Mouse (Mus musculus) frontal cortex, postnatal 10 days (tissue): ENCODE results near the gene Slu7.

Experiments
- DNase-seq, 2 experiments: peaks; one replicate each; pipeline ENCODE4 v3.0.0; 2022; ENCODE audit warnings: low spot score in 2 of 2, mixed read lengths in 1 of 2

Gene Slu7

GRCm38 (mm10) chr11:43484652-43485051, 51.1 kb downstream of the Slu7 start:
- no peak for DNase-seq

DNA sequence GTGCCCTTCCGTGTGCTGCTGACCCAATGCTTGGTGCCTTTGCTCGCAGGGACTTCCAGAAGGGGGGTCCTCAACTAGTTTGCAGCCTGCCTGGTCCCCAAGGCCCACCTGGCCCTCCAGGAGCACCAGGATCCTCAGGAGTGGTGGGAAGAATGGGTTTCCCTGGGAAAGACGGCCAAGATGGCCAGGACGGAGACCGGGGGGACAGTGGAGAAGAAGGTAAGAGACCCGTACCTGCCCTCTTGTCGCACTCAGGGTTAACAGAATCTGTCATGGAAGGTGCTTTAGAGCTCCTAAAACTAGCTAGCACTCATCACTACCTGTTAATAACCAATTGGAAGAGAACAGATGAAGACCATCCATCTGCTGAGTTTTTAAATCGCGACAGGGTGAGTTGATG, 52.3 kb downstream of the Slu7 start:
- no peak for DNase-seq

DNA sequence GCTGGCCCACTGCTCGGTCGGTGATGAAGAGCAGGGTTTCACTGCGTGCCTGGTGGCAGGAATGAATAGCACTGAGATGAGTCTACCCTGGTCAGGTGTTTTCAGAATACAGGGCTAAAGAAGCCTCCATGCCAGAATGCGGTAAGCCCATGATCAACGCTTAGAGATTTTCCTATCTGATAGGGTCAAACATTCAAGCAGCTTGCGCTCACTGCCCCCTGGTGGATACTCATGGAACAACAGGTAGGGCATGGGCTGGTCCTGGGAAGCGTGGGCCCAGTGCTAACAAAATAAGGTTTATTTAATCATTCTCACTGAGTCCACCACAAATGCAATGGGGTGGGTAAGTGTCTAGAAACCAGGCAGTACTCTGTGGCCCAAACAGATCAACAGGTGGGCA, 59.1 kb downstream of the Slu7 start:
- peak in 1 of 2 experiments; percentile 68 for DNase-seq

GRCm38 (mm10) chr11:43493815-43494409, 60.4 kb downstream of the Slu7 start:
- DNase-seq = peak in 1 of 2 experiments; percentile 74

DNA sequence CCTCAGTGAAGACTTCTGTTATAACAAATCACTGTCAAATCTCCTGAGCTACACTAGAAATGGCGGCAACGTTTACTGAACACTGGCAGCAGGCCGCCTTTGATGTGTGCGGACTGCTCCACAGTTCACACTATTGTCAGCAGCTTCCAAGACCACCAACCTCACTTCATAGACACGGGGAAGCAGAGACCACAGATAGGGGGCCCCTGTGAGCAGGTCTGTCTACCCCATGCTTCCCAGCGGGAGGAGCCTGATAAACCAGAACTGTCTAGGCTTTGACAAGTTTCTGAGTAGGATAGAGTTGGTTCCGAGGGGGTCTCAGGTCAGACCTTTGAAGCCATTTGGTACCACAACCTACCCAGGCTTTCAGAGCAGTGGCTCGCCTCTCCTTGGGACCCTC, 61.5 kb downstream of the Slu7 start:
- DNase-seq = no peak

GRCm38 (mm10) chr11:43495532-43495931, 62.0 kb downstream of the Slu7 start:
- DNase-seq = peak in 1 of 2 experiments; percentile 52
